Mouse (Mus musculus) CH12F3 (cell line): ENCODE results near the gene Chrna7.

ENCODE experiments used
- in situ Hi-C: fragments of 300-500 bp; cut with MboI; formaldehyde crosslinking; loops from 2 replicates; pipeline ENCODE4 v1.14.3; 2020; ENCODE audit warnings: low sequenced_read_pairs

Gene Chrna7

GRCm38 (mm10) chr7:63212084-63212723 is at the start of gene Chrna7:
Gene Chrna7, minus strand, starts transcription at chr7:63212569.
- in situ Hi-C loops = no loop called here

- in situ Hi-C loops = no loop called here
Observed at GRCm38 (mm10) chr7:63249404-63249803, 37.0 kb upstream of the Chrna7 start.

GRCm38 (mm10) chr7:63237852-63238516 is 25.6 kb upstream of the Chrna7 start:
- in situ Hi-C loops = no loop called here

- in situ Hi-C loops = no loop called here
Observed at GRCm38 (mm10) chr7:63225066-63225780, 12.9 kb upstream of the Chrna7 start.

- in situ Hi-C loops = no loop called here
Observed at GRCm38 (mm10) chr7:63211641-63212083, 707 bp downstream of the Chrna7 start.

- in situ Hi-C loops = no loop called here
Observed at GRCm38 (mm10) chr7:63209501-63209900, 2.9 kb downstream of the Chrna7 start.

- in situ Hi-C loops = no loop called here
Observed at GRCm38 (mm10) chr7:63207137-63207536, 5.2 kb downstream of the Chrna7 start.

- in situ Hi-C loops = no loop called here
Observed at GRCm38 (mm10) chr7:63195560-63195959, 16.8 kb downstream of the Chrna7 start.

GRCm38 (mm10) chr7:63189647-63190534 is 22.5 kb downstream of the Chrna7 start:
- in situ Hi-C loops = no loop called here

- in situ Hi-C loops = no loop called here
Observed at GRCm38 (mm10) chr7:63170063-63170787, 42.1 kb downstream of the Chrna7 start.

GRCm38 (mm10) chr7:63164617-63165016 is 47.8 kb downstream of the Chrna7 start:
- in situ Hi-C loops = no loop called here

- in situ Hi-C loops = no loop called here
Observed at GRCm38 (mm10) chr7:63162272-63162864, 50.0 kb downstream of the Chrna7 start.

GRCm38 (mm10) chr7:63153239-63153638 is 59.1 kb downstream of the Chrna7 start:
- in situ Hi-C loops = no loop called here

- in situ Hi-C loops = no loop called here
Observed at GRCm38 (mm10) chr7:63148740-63149139, 63.6 kb downstream of the Chrna7 start.

GRCm38 (mm10) chr7:63148321-63148720 is 64.0 kb downstream of the Chrna7 start:
- in situ Hi-C loops = no loop called here

- in situ Hi-C loops = no loop called here
Observed at GRCm38 (mm10) chr7:63122547-63122946, 89.8 kb downstream of the Chrna7 start.

- in situ Hi-C loops = no loop called here
Observed at GRCm38 (mm10) chr7:63113671-63114070, 98.7 kb downstream of the Chrna7 start.

GRCm38 (mm10) chr7:63113252-63113651 is 99.1 kb downstream of the Chrna7 start:
- in situ Hi-C loops = no loop called here

GRCm38 (mm10) chr7:63109348-63109747 is 103.0 kb downstream of the Chrna7 start:
- in situ Hi-C loops = no loop called here

GRCm38 (mm10) chr7:63085954-63086353 is 126.4 kb downstream of the Chrna7 start:
- in situ Hi-C loops = no loop called here
